Mouse (Mus musculus): ENCODE measurements around the gene Olfr868. TPM values are rescaled to one million over a fixed set of nuclear protein-coding genes. Genes with fewer than 3 reads are reported as not detected.

Olfr868 gene
- polyA plus RNA-seq (2015; fragmentation: Nextera tagmentation; extraction: Ambion mirVana): not detected in 2 replicates

DNA sequence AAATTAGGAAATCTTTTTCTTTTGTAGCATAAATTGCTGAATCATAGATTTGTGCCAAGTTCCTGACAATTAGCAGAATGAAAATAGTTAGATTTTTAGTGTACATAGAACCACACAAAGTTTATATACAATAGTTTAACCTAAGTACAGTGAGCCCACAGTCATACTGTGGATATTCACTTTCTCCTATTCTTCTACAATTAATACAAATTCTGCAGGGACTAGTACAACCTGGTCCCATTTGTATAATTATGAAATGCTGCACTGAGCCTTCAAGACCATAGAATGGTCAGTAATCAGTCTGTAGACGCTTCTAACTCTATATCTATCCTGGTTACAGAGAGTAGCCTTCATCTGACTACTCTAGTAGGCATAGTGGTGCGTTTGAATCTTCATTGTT lies at the start of gene Olfr868:
TSS of gene Olfr868 (plus strand) at position 301 of the 400 bp plus-strand sequence.
- Histone ChIP-seq H3K4me2 (no peak within 1 kb of the TSS), H3K9me3 (no peaks in the 10 kb centered on the region; the same call in 1 of the 2 replicates), H3K4me1 (no peaks in the 10 kb centered on the region), H3K27ac (no peak within 1 kb of the TSS), H3K4me3 (no peak within 1 kb of the TSS), H3K27me3 (no peaks in the 10 kb centered on the region), H3K9ac (no peak within 1 kb of the TSS), H3K36me3 (no peaks in the 10 kb centered on the region)
- ATAC-seq (ENCODE audit: borderline replicate concordance, extremely low read depth, low FRiP score, low TSS enrichment): no peak
- WGBS: 46% methylated on average over 2 of the region's 2 CpGs

DNA sequence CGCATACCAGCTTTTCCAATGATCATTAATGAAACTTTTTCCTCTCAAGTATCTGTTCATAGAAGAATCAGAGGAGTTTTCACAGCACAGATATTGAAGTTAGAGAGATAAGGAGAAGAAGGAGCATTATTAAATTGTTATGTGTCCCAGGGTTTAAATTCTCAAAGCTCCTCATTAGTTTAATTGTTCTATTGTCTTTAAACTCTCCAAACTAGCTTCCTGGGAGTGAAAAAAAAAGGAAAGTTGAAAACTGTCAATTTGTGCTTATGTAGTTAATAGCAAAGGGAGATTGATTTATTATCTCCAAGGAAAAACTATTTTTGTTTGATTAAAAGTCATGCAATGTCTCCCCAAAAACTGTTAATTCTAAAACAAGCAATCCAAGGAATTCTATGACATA lies 41.0 kb upstream of the Olfr868 start, which contains the start of gene Olfr867:
TSS of gene Olfr867 (minus strand) at position 101 of the 400 bp plus-strand sequence.
- WGBS: 66% methylated on average over 1 of the region's 1 CpGs
- no peaks in the 10 kb centered on the region for H3K36me3 ChIP-seq
- no peaks in the 10 kb centered on the region for H3K4me1 ChIP-seq
- ATAC-seq (ENCODE audit: borderline replicate concordance, extremely low read depth, low FRiP score, low TSS enrichment): no peak
- H3K4me2 ChIP-seq: no peak within 1 kb of the TSS
- no peaks in the 10 kb centered on the region for H3K27me3 ChIP-seq
- H3K9ac ChIP-seq: no peak within 1 kb of the TSS
- no peak within 1 kb of the TSS for H3K4me3 ChIP-seq
- H3K27ac ChIP-seq: no peak within 1 kb of the TSS
- H3K9me3 ChIP-seq: no peaks in the 10 kb centered on the region

DNA sequence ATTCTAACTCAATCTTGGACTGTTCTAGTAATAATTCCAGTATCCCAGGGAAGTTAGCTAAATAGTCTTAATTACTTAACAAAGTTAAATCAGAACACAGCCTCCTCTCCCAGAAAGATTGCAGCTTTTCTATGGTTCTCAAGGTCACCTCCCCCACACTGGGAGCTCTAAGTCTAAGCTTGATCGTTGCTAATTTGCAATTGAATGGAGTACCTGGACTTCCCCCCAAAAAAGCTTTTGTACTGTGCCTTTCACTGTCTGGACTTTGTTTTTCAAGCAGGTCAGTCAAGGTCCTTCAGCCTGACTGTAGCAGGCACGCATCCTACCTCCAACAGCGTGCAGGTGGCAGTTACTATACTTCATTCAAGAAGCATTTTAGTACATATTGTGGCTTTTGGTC lies 28.2 kb upstream of the Olfr868 start:
- Histone ChIP-seq H3K27me3 (no peaks in the 10 kb centered on the region), H3K27ac (no peak overlapping the region), H3K4me3 (no peak overlapping the region), H3K36me3 (no peaks in the 10 kb centered on the region), H3K9ac (no peak overlapping the region), H3K4me2 (no peak overlapping the region), H3K9me3 (no peaks in the 10 kb centered on the region), H3K4me1 (no peaks in the 10 kb centered on the region)
- ATAC-seq (ENCODE audit: borderline replicate concordance, extremely low read depth, low FRiP score, low TSS enrichment): no peak
- 77% methylated on average over 3 of the region's 3 CpGs for WGBS

DNA sequence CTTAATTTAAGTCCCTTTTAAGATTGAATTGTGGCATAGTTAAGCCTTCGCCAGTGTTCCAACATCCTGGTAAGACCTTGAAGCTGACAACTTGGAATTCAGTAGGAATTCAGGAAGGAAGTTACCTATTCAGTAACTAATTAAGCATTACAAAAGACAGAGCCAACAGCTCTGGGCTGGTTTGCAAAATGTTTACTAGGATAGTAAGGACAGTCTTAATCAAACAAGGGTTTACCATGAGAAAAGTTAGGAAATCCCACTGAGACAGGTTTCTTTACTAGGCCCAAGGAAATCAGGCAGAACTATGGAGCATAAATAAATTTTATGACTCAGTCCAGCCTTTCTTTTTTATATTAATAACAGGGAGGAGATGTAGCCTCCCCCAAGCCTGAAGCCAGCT lies 27.1 kb upstream of the Olfr868 start:
- H3K4me1 ChIP-seq: no peaks in the 10 kb centered on the region
- no peak overlapping the region for H3K9ac ChIP-seq
- no peak overlapping the region for H3K4me3 ChIP-seq
- H3K4me2 ChIP-seq: no peak overlapping the region
- H3K27me3 ChIP-seq: no peaks in the 10 kb centered on the region
- WGBS: 87% methylated on average over 1 of the region's 1 CpGs
- no peak overlapping the region for H3K27ac ChIP-seq
- no peaks in the 10 kb centered on the region for H3K36me3 ChIP-seq
- no peak for ATAC-seq (ENCODE audit: borderline replicate concordance, extremely low read depth, low FRiP score, low TSS enrichment)
- no peaks in the 10 kb centered on the region for H3K9me3 ChIP-seq

DNA sequence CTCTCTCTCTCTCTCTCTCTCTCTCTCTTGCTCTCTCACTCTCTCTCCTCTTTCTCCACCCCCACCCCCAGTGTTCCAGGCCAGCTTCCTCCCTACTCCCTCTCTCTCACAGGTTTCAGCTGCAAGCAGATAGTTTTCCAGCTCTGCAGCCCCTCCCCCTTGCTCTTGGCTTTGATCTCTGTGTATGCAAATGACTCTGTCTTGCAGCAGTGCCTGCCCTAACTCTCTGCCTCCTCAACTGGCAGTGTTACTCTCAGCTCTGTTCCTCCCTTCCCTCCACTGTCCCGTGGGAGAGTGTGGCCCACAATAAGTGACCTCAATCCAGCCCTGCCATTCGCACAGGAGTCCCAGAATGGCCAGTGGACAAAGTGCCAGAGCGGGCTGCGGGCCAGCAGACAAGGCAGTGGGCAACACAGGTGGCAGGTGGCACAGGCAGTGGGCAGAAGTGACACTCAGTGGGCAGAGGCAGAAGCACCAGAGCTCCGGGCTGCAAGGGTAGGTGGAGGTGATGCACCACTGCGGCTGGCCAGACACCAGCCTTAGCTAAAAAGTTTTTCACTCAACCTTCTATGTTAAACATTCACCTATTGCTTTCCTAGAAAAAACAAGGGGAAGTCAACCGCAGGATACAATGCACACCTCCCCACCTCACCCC lies 24.8 kb upstream of the Olfr868 start:
- WGBS: 42% methylated on average over 7 of the region's 7 CpGs

DNA sequence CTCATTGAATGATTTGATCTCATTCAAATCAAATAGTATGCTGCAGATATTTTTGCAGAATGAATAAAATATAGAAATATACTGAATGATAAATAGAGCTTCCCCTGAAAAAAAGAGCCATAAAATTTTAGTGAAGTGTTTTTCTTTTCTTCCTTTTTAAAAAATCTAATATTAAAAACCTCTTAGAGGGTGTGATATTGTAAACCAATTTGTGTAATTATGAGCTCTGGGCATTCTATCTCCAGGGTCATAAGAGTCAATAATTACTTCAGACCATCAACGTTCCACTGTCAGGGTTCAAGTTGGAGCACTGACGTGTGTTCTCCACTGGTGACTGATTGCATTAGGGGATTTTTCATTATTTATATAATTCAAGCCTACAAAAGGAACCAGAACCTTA lies 30.3 kb downstream of the Olfr868 start, which contains the start of gene Olfr869:
TSS of gene Olfr869 (plus strand) at position 301 of the 400 bp plus-strand sequence.
- Histone ChIP-seq H3K36me3 (no peaks in the 10 kb centered on the region), H3K27ac (no peak within 1 kb of the TSS), H3K9me3 (no peaks in the 10 kb centered on the region), H3K4me2 (no peak within 1 kb of the TSS), H3K4me1 (no peaks in the 10 kb centered on the region), H3K27me3 (no peaks in the 10 kb centered on the region), H3K4me3 (no peak within 1 kb of the TSS), H3K9ac (no peak within 1 kb of the TSS)
- ATAC-seq (ENCODE audit: borderline replicate concordance, extremely low read depth, low FRiP score, low TSS enrichment): no peak
- 68% methylated on average over 2 of the region's 2 CpGs for WGBS

More for the DNA sequence above, 24.8 kb upstream of the Olfr868 start:
- Histone ChIP-seq H3K9me3 (no peaks in the 10 kb centered on the region), H3K4me2 (no peak overlapping the region), H3K4me1 (no peaks in the 10 kb centered on the region), H3K9ac (no peak overlapping the region), H3K27me3 (no peaks in the 10 kb centered on the region), H3K36me3 (no peaks in the 10 kb centered on the region), H3K27ac (no peak overlapping the region), H3K4me3 (no peak overlapping the region)
- no peak for ATAC-seq (ENCODE audit: borderline replicate concordance, extremely low read depth, low FRiP score, low TSS enrichment)

DNA sequence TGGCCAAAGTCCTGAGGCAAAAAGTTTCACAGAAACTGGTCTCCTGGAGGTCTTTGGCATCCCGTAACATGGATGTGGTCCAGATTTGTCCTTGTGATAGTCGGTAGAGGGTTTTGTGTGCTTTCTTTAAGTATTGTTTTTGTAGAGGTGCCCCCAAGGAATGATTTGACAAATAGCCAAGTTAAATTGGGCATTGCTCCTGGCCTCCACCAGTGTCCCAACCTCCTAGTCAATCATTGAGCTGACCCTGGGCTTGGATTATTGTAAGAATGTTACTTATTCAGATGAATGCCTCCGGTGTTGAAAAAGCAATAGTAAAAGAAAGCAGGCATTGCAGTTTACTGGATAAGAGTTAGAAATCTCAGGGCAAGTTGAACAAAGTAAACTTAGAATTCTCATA lies 51.3 kb downstream of the Olfr868 start:
- 94% methylated on average over 3 of the region's 3 CpGs for WGBS
- Histone ChIP-seq H3K9ac (no peak overlapping the region), H3K4me3 (no peak overlapping the region), H3K27me3 (no peaks in the 10 kb centered on the region), H3K4me2 (no peak overlapping the region), H3K9me3 (no peaks in the 10 kb centered on the region), H3K27ac (no peak overlapping the region), H3K4me1 (no peaks in the 10 kb centered on the region), H3K36me3 (no peaks in the 10 kb centered on the region)
- ATAC-seq (ENCODE audit: borderline replicate concordance, extremely low read depth, low FRiP score, low TSS enrichment): no peak

Other genes starting within 250 kb of the Olfr868 start
- gene Olfr860, start 248.9 kb upstream of the Olfr868 start, polyA plus RNA-seq (2015; fragmentation: Nextera tagmentation; extraction: Ambion mirVana): not detected in 2 replicates
- not detected in 2 replicates for gene Olfr862, start 210.6 kb upstream of the Olfr868 start, polyA plus RNA-seq (2015; fragmentation: Nextera tagmentation; extraction: Ambion mirVana)
- gene Olfr77, start 181.8 kb upstream of the Olfr868 start, polyA plus RNA-seq (2015; fragmentation: Nextera tagmentation; extraction: Ambion mirVana): 0.20 and 0.24 TPM in 2 replicates
- gene Olfr866, start 70.6 kb upstream of the Olfr868 start, polyA plus RNA-seq (2015; fragmentation: Nextera tagmentation; extraction: Ambion mirVana): not detected in 2 replicates
- not detected in 2 replicates for gene Olfr867, start 41.1 kb upstream of the Olfr868 start, polyA plus RNA-seq (2015; fragmentation: Nextera tagmentation; extraction: Ambion mirVana)
- not detected in 2 replicates for gene Olfr869, start 30.4 kb downstream of the Olfr868 start, polyA plus RNA-seq (2015; fragmentation: Nextera tagmentation; extraction: Ambion mirVana)
- not detected in 2 replicates for gene Olfr870, start 75.4 kb downstream of the Olfr868 start, polyA plus RNA-seq (2015; fragmentation: Nextera tagmentation; extraction: Ambion mirVana)
- not detected in 2 replicates for gene Olfr871, start 113.6 kb downstream of the Olfr868 start, polyA plus RNA-seq (2015; fragmentation: Nextera tagmentation; extraction: Ambion mirVana)
- gene Olfr872, start 138.5 kb downstream of the Olfr868 start, polyA plus RNA-seq (2015; fragmentation: Nextera tagmentation; extraction: Ambion mirVana): not detected in 2 replicates
- not detected in 2 replicates for gene Olfr39, start 183.7 kb downstream of the Olfr868 start, polyA plus RNA-seq (2015; fragmentation: Nextera tagmentation; extraction: Ambion mirVana)
- not detected in 2 replicates for gene Olfr873, start 199.9 kb downstream of the Olfr868 start, polyA plus RNA-seq (2015; fragmentation: Nextera tagmentation; extraction: Ambion mirVana)
- 0.19 TPM in 1 of 2 replicates, not detected in the other for gene Olfr18, start 237.5 kb downstream of the Olfr868 start, polyA plus RNA-seq (2015; fragmentation: Nextera tagmentation; extraction: Ambion mirVana)